Mouse (Mus musculus) erythroid progenitor cell, adult 5-6 weeks (primary cell): ENCODE data around the gene Mfsd2b. TPM values are rescaled to one million over a fixed set of nuclear protein-coding genes. Genes with fewer than 3 reads are reported as not detected.

Source experiments
- ATAC-seq: replicated peaks from 2 replicates; pipeline ENCODE4 v1.8.0; 2016; ENCODE audit warnings: moderate number of reproducible peaks, mild to moderate bottlenecking, moderate TSS enrichment, inconsistent platforms; ENCODE audit not compliant: poor library complexity, low FRiP score, severe bottlenecking
- total RNA-seq, 2 experiments: library from RNA; stranded (forward) in 1 of 2; stranded (reverse) in 1 of 2; fragments of 150-400 nt in 1 of 2; fragments of 186-747, 209-891 nt in 1 of 2; gene quantifications; 2 replicates each; pipeline versions ENCODE4 v1.2.3 to v1.2.4; 2015 to 2017; ENCODE audit warnings: low replicate concordance in 2 of 2

The Mfsd2b gene
- total RNA-seq, 2 experiments from 2014 or later = 262 to 277 TPM

DNA sequence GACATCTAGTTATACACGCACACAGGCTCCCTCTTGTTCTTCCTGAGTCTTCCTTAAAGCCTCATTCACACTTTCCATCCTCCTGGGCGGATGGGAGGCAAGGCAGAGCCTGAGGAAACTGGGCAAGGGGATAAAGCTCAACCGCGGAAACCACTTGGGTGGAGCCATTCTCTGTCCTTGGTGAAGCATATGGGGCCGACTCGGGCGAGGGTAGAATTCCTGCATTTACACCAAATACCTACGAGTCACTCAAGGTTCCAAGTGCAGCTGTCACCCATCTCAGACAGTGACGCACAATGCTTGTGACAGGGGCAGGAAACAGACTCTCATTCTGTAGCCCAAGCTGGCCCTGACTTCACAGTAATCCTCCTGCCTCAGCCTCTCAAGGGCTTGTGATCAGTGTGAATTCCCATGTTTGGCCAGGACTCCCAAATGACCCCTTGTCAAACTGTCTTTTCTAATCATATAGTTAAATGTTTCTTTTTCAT lies 4.2 kb upstream of the Mfsd2b start:
- no peak for ATAC-seq

DNA sequence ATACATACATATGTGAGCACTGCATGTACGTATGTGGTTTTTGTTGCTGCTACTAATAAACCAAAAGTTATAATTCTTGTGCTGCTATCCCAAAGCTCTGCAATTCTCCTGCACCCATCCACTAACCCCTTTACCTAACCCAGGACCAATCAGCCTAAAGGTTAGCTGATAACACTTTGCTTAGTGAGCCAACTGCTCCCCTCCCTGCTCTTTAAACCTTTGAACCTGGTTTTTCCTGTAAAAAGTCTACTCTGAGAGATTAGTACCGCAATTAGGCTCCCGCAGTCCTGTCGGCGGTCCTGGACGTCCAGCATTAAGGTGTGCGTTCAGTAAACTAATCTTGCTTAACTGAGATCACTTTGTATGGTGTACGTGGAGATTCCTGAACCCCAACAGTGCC lies 1.5 kb upstream of the Mfsd2b start:
- no peak for ATAC-seq

DNA sequence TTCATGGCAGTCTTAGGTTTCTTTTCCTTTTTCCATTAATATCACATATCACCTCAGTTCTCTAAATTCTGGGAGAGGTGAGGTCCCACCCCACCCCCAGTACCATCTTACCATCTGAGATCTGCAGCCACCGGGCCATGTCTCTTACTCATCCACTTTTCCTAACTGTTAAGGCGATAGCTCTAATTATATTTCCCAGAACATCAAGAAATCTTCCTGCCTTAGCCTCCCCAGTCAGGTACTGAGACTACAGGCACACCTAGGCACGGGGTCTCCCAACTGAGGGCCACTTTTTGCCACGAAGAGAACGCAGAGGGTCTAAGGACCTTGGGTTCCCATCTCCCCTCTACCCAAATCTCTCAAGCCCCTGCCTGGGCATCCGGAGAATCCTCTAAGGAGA lies 628 bp downstream of the Mfsd2b start:
- ATAC-seq = no peak

DNA sequence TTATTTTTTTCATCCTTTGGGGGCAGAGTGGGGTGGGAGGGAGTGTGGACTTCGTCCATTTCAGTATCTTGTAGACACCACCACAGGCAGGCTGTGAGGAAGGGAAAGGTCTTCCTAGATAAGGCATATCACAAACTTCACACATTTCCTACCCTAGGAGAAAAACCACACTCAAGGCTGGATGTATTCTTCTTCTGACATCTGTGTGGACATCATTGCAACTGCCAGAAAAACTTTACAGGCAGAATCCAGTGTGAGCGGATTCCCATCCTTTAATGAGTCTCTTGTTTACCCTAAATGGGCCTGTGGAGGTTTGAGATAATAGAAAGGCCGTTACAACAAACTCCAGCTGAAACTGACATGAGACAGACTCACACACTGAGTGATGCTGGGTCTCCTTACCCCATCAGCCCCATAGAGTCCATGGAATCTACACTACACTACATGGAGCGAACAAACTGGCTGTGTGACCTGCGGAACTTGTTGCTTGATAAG lies 1.1 kb downstream of the Mfsd2b start:
- peak; percentile 78 for ATAC-seq

DNA sequence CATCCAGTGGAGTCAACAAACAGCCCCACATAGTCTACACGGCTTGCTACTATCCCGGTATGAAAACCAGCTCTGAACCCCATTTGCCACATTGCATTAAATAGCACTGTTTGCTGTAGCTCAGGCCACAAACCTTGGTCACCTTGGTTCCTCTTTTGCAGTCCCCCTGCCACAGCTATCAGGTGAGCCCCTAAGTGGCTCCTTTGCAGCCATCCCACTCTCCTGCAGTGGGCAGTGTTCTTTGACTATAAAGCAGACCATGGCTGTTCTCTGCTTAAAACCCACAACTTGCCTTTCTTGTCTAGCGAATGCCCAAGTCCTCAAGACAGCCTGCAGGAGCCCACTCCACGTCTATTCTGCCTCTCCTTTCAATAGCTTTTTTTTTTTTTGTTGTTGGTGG lies 1.9 kb downstream of the Mfsd2b start:
- peak; percentile 40; the same call in 1 of the 2 replicates for ATAC-seq

GRCm38 (mm10) chr12:4871260-4871659 lies 2.9 kb downstream of the Mfsd2b start:
- no peak for ATAC-seq

DNA sequence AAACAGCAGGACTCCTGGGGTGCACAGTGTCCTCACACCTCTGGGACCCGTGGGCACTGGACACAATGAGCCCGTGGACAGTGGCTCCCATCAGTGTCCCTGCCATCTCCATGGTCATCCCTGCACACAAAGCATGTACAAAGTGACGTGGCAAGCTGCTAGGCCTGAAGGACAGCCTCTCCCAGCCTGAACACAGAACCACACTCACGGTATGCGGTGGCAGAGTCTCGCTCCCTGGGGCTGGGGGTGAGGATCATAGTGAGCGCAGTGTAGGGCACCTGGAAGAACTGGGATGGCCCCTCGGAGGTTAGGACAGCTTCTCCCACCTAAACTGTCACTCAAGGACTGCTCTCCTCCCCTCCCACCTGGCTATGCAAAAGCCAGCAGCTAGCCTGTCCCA lies 5.2 kb downstream of the Mfsd2b start:
- ATAC-seq = no peak

GRCm38 (mm10) chr12:4864338-4864690 lies 9.8 kb downstream of the Mfsd2b start:
- no peak for ATAC-seq

- no peak for ATAC-seq
These were observed 10.4 kb downstream of the Mfsd2b start for GRCm38 (mm10) chr12:4863654-4864337.

DNA sequence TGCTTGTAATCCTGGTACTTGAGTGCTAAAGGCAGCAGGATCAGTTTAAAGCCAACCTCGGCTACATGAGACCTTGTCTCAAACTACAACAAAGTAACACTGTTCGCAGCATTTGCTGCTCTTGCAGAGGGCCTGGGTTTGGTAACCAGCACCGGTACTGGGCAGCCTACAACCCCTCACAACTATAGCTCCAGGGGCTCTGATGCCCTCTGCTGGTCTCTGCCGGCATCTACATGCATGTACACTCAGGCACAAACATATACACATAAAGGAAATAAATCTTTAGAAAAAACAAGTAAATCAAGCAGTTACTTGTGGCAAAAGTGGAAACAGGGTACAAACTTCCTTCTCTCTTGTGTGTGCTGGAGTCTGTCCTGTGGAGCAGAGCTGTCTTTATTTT lies 11.5 kb downstream of the Mfsd2b start:
- peak; percentile 60; the same call in 1 of the 2 replicates for ATAC-seq

DNA sequence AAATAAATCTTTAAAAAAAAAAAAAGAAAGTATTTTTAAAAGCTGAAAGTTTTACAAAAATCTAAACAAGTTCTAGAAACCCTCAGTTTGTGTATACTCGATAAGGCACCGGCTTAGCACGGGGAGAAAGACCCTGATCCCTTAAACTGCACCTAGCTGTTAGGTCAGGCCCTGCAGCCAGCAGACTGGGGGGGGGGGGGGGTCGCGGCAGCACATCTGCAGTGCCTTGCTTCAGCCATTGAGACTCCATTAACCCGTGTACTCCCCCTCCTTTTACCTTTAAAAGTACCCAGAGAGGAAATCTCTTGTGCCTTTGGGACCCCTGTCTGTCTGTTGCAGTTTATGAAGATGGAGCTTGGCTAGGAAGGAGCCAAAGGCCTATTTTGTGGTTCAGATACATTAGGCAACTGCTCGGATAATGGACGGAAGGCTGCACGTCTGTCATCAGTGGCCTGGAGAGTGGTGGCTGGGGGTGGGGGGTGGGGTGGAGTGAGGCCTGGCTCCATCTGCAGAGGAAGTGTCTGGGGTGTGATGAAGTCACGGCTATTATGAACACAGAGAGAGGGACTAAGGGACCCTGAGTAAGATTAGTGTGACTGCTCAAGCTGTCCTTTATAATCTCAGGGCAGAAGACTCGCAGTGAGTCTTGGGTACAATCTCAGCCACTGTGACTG lies 14.8 kb downstream of the Mfsd2b start:
- no peak for ATAC-seq

DNA sequence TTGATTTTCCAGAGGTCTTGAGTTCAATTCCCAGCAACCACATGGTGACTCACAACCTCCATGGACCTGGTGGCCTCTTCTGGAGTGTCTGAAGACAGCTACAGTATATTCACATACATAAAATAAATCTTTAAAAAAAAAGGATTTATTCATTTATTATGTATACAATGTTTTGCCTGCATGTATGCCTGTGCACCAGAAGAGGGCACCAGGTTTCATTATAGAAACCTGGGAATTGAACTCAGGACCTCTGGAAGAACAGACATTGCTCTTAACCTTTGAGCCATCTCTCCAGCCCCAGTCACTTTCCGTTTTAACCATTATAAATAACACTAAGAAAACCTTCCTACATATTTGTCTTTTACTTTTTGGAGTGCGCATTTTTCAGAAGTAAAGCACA lies 17.3 kb downstream of the Mfsd2b start:
- no peak for ATAC-seq

- ATAC-seq = peak; percentile 57; the same call in 1 of the 2 replicates
These were observed 18.0 kb downstream of the Mfsd2b start for GRCm38 (mm10) chr12:4856160-4856559.

DNA sequence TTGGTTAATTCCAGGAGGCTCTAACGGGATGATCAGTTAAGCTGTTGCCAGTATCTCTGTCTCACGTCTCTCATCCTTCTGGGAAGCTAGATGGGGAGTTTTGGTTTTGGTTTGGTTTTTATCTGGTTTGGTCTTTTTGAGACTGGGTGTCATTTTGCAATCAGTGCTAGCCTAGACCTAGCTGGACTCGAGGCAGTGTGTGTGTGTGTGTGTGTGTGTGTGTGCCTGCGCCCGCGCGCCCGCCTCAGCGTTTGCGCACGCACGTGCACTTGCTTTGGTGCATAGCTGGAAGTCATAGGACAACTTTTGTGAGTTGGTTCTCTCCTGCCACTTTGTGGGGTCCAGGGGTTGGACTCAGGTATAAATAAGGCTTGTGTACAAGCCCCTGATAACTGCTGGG lies 30.4 kb downstream of the Mfsd2b start:
- peak; percentile 66 for ATAC-seq

GRCm38 (mm10) chr12:4842890-4843597 lies 31.1 kb downstream of the Mfsd2b start, which contains the start of gene Wdcp:
Gene Wdcp (plus strand): TSS chr12:4843303.
- ATAC-seq = peak; percentile 98

- no peak for ATAC-seq
These were observed 31.7 kb downstream of the Mfsd2b start for GRCm38 (mm10) chr12:4842456-4842855.

- ATAC-seq = no peak
These were observed 32.7 kb downstream of the Mfsd2b start, which contains the start of gene Fkbp1b for GRCm38 (mm10) chr12:4841392-4841887. Gene Fkbp1b (minus strand): TSS chr12:4841591.

- ATAC-seq = no peak
These were observed 33.4 kb downstream of the Mfsd2b start for GRCm38 (mm10) chr12:4840741-4841140.

DNA sequence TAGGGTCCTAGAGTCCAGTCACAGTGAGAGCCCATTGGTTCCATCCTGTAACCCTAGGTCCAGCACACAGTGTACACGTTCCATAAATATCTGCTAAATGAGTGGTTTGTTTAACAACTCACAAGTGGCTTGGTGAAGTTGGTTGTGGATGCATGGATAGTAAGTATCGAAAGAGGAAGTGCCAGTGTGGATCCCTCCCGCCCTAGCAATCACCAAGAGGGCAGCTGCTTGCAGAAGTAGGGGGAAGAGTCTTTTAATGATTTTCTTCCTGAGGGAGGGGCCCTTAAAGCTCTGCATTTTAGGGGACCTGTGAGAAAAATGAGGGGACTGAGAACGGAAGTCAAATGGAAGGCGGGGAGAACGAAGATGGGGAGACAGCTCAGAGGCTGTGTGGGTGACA lies 34.1 kb downstream of the Mfsd2b start:
- ATAC-seq = no peak

GRCm38 (mm10) chr12:4836959-4837358 lies 37.2 kb downstream of the Mfsd2b start:
- no peak for ATAC-seq
